Mouse (Mus musculus) brain, embryonic 18.5 days (tissue): Measurements from ENCODE around the gene Npdc1.
"Not testable (repeated sequence)": the region's sequence is repeated elsewhere in the genome, so short reads cannot be mapped to it uniquely, and the experiment has no call there.

Source experiments
- DNase-seq: peaks from one replicate; pipeline ENCODE4 v3.0.0-alpha.2; 2012; ENCODE audit warnings: low read depth, low spot score

Gene Npdc1

DNA sequence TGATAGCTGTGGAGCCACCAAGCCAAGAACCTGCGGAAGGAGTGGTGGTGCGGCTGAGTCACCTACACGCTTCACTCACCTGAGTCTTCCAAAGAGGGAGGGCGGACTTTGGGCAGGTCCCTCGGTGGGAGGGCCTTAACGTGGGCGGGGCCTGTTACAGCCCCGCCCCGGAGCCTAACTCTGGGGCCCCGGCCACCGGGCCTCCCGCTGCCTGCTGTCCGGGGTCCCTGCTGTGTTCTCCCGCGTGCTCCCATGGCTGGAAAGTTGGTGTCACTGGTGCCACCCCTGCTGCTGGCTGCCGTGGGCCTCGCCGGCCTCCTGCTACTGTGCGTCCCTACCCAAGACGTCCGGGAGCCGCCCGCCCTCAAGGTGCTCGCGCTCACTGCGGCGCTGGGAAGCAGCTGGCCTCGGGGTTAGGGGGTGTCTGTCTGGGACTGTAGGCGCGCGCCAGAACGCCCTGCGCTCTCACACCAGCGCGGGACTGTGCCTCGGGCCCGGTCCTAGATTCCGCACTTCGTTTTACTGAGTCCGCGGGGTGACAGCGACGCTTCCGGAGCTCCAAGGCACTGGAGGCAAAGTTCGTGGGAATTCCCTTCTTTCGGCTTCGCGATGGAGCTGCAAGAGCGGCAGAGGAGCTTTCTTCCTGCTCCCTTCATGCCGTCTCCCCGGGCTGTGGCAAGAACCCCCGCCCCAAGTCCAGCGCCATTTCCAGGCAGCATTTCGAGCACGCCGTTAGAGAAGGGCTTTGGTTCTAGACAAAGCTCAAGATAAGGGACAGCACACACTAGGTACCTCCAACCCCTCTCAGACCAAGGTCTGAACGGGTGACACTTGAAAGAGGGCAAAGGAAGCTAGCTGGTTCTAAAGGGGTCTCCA lies 3.2 kb upstream of the Npdc1 start, which contains the start of gene Entpd2:
Gene Entpd2 (plus strand): TSS at position 154 of the 876 bp plus-strand sequence.
- DNase-seq = no peak

- no peak for DNase-seq
These were observed 2.6 kb upstream of the Npdc1 start for GRCm38 (mm10) chr2:25396597-25396983.

GRCm38 (mm10) chr2:25397010-25397409 lies 2.1 kb upstream of the Npdc1 start:
- no peak for DNase-seq

- no peak for DNase-seq
These were observed 1.1 kb upstream of the Npdc1 start for GRCm38 (mm10) chr2:25398065-25398464.

DNA sequence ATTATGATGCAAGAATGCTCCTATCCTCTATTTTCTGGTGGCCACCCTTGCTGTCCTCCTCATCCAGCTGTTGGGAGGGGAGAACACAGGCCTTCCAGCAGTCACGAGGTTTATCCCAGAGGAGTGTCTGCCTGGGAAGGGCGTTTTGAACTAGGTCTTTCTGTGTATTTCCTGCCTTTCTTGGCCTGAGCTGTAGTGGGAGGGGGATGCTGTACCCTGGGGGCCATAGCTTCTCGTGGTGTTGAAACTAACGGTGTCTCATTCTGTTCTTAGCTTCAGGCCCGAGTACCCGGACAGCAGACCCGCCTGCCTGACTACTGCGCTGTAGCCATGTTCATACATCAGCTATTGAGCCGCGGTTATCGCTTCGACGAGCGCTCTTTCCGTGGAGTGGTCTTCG lies 1.1 kb downstream of the Npdc1 start:
- DNase-seq = no peak

- DNase-seq = no peak
These were observed 1.6 kb downstream of the Npdc1 start for GRCm38 (mm10) chr2:25400764-25401163.

GRCm38 (mm10) chr2:25402377-25402971 lies 3.3 kb downstream of the Npdc1 start:
- DNase-seq = no peak

- peak; percentile 79 for DNase-seq
These were observed 3.9 kb downstream of the Npdc1 start for GRCm38 (mm10) chr2:25402972-25403601.

DNA sequence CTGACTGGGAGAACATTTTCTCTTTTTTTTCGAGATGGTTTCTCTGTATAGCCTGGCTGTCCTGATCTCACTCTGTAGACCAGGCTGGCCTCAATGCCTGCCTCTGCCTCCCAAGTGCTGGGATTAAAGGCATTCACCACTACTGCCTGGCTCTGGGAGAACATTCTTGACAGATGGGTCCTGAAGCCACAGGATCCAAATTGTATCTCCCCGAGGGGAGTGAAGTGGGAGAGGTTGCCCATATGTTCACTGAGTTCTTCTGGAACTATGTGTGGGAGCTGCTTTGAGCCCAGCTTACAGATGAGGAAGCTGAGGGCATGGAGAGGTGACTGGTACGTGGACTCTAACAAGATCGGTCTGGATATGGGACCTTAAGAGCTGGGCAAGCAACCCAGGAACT lies 4.8 kb downstream of the Npdc1 start:
- no peak for DNase-seq

DNA sequence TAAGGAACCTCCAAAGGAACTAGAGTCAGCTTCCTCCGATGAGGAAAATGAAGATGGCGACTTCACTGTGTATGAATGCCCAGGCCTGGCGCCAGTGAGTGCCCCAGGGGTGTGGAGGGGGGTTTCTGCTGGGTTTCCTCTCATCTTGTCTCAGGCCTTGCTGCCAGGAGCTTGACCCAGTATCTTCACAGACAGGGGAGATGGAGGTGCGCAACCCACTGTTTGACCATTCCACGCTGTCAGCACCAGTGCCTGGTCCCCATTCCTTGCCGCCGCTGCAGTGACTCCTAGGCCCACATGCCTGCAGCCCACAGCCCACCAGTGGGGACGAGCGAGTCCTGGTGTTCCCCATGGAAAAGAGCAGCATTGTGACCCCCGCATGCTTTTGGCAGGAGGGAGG lies 9.8 kb downstream of the Npdc1 start:
- DNase-seq = no peak

DNA sequence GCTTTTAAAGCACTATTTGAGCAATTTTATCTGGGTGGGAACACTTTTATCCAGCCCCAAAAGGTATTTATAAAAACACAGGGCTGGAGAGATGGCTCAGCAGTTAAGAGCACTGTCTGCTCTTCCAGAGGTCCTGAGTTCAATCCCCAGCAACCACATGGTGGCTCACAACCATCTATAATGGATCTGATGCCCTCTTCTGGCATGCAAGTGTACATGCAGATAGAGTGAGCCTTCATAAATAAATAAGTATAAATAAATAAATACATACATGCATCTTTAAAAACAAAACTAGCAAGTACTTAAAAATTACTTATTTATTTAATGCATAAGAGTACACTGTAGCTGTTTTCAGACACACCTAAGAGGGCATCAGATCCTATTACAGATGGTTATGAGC lies 14.3 kb downstream of the Npdc1 start:
- DNase-seq = not testable (repeated sequence)

- DNase-seq = no peak
These were observed 18.3 kb downstream of the Npdc1 start for GRCm38 (mm10) chr2:25417426-25417825.

DNA sequence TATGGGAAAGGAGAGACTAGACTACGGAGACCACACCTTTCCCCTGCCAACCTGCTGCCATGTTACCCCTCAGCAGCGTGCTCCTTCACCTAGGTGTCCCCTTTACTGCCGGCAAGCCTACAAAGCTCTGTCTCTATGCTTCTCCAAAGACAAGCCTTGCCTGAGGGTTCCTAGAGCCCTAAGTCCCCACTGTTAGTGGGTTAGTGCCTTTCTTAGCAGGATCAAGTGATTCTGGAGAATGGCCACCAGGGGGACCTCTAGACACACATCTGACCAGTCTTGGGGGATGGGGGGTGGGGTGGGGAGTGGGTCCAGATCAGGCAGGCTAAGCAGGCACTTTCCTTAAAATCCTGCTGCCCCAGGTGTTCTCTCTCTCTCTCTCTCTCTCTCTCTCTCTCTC lies 22.7 kb downstream of the Npdc1 start:
- DNase-seq = no peak

- no peak for DNase-seq
These were observed 23.6 kb downstream of the Npdc1 start, which contains the start of gene Fut7 for GRCm38 (mm10) chr2:25422587-25423410. TSS of gene Fut7 (plus strand) at chr2:25423267.

DNA sequence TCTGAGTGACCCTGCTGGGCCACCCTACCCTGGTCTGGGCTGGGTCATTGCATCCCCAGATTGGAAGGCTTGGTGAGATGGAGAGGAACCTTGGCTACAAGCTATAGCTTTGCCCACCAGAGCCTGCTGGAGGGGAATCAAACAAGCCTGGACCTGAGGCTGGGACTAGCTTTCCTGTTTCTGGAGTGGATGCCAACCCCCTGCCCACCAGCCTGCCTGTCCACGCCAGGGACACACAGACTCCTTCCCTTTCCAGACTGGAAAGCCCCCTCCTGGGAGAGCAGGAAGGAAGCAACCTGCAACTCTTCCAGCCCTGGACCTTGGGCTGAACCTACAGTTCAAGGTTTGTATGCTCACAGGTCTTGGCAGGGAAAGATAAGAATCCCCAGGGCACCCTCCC lies 24.5 kb downstream of the Npdc1 start:
- no peak for DNase-seq

DNA sequence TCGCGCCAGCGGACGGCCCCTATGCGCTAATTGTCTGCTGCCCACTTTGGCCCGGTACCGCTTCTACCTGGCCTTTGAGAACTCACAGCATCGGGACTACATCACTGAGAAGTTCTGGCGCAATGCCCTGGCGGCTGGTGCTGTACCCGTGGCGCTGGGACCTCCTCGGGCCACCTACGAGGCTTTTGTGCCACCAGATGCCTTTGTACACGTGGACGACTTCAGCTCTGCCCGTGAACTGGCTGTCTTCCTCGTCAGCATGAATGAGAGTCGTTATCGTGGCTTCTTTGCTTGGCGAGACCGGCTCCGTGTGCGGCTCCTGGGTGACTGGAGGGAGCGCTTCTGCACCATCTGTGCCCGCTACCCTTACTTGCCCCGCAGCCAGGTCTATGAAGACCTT lies 26.3 kb downstream of the Npdc1 start:
- no peak for DNase-seq

DNA sequence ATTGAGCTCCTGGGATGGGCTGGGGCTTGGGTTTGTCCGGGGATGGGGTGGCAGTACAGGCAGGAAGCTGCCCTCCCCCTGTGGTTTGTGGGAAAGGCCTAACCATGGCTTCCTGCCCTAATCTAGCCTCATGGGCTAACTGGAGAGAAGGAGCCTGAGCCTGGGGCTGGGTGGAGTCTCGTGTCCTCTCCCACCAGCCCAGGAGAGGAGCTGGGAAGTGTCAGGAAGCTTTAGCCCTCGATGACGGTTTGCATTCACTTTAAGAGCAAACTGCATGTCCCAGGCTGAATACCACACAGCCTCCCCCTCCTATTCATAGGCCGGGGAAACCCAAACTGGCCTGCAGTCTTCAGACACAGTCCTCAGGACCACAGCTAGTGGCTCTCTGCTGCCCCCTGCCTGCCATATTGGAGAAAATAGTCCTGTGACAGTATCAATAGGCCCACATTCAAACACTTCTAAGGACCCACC lies 27.6 kb downstream of the Npdc1 start:
- no peak for DNase-seq

DNA sequence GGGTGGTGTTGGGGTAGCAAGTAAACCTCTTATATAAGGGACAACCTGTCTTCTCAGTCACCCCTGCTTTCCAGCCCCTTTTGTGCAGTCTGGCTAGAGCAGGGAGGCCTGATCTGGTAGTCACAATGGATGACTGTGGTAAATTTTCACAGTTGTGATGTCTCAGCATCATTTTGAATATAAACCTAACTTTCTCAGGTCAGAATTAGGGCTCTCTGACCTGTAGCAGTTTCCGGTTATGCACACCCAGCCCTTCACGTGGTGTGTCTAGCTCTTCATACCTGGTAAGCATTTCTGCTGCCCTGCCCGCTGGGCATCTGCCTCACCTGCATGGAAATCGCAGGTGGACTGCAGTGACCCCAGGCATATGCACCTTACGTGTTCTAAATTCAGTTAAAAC lies 28.1 kb downstream of the Npdc1 start:
- no peak for DNase-seq

GRCm38 (mm10) chr2:25428442-25429236 lies 29.5 kb downstream of the Npdc1 start, which contains the start of gene Abca2:
TSS of gene Abca2 (plus strand) at chr2:25428703.
- peak; percentile 83 for DNase-seq

DNA sequence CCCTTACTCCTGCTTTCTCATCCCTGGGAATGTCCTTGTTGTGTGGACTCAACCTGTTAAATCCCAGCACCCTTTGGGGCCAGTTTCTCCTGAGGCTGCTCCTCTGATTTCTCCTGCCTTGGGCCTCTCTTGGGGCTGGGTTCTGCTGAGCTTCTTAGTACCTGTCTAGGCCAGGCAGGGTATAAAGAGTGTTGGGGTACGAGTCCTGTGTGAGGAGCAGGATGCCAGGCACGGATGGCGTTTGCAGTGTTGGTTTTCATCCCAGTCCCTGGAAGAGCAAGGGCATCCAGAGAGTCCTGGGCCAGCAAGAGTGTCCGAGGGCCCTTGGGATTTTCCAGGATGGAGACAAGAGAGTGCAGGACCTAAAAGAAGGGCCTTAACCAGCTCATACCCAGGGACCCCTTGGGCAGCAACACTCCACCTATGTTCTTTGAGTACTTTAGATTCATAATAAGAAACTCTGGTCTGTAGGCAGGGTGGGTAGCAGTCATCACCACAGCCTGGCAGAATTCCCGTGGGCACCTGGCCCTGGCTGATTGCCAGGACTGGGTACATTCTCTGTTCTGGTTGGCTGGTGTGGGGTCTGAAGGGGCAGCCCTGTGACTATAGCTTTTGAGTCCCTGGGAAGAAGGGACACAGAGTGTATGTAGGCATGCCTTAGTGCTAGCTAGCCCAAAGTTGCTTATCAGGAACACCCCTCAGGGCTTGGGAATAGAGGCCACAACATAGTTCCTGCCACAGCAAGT lies 30.5 kb downstream of the Npdc1 start:
- DNase-seq = no peak
